Mouse (Mus musculus) bone marrow macrophage, adult 2 months (primary cell): ENCODE results near the gene Car11.

Experiments used
- CTCF ChIP-seq: IDR thresholded peaks from 2 replicates; pipeline ENCODE4 v1.5.1; 2012; ENCODE audit warnings: low read depth, mild to moderate bottlenecking, low read length, moderate library complexity
- POLR2A ChIP-seq: IDR thresholded peaks from 2 replicates; pipeline ENCODE4 v1.6.1; 2012; ENCODE audit warnings: mild to moderate bottlenecking, low read depth, low read length, borderline replicate concordance

DNA sequence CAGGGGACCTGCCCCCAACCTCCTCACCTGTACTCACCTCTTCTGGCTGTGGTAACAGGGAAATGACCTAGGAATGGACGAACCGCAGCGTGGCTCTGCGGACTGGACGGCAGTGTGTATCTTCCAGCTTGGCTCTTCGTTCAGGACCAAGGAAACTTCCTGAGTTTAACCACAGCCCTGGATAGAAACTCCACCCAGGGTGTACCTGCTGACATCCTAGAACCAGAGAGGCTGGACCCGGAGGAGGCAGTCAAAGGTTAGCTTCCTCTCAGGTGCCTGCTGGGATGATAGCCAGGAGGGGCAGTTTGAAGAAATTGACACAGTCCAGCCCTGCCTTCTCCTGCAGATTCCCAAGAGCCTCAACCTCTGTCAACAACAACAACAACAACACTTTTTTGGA, 33.5 kb upstream of the Car11 start, which contains the start of gene Fut2:
- TF ChIP-seq POLR2A: no peak
- no peak for TF ChIP-seq CTCF
